Mouse (Mus musculus): ENCODE data around the gene Paxx.

DNA sequence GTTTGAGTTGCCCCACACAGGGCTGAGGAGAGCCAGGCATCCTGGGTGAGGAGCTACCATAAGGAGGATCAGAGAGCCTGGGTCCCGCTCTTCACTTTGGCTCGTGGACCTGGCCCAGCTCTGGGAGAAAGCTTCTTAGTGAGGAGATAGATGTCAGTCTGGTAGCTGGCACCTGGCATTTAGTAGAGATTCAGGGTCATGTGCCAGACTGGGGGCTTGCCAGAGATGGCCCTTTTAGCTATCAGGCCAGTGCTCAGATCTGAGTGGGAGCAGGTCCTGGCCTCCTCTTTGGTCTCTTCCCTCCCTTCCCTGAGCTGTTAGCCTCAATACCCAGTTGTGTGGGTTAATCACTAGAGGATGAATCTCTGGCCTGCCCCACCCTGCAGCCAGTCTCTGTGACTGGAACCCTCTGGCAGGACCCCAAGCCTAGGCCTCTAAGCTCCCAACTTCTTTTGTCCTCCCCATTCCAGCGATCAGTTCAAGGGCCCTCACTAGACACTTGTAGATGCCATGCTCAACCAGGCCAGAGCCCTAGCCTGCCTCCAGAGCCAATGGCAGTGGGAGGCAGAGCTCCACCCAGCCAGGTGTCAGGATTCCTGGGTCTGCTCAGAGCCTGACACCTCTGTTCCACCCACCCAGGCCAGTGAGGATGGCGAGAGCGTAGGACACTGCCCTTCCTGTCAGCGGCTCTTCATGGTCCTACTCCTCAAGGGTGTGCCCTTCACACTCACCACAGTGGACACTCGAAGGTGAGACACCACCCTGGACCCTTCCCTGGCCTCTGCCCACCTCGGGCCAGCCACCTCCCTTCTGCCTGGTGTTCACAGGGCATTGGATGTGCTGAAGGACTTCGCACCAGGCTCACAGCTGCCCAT, 3.6 kb downstream of the Paxx start:
- TF ChIP-seq CTCF (conservative IDR thresholded peaks at IDR 0.05; ENCODE audit: insufficient read depth, insufficient read length, low read depth, low read length) (no peak), POLR2A (IDR thresholded peaks at IDR 0.05; ENCODE audit: low read depth, low read length) (no peak)
